Mouse (Mus musculus) MEL (cell line): ENCODE results near the gene Lnp1. TPM values are rescaled to one million over a fixed set of nuclear protein-coding genes. Genes with fewer than 3 reads are reported as not detected.
A peak's percentile ranks its signal among the peaks of the same experiment; 100 is the strongest.

Experiments
- DNase-seq: peaks from one replicate; pipeline ENCODE4 v3.0.0; 2011; ENCODE audit warnings: low read depth, low spot score
- H3K27ac ChIP-seq: 2 replicates; pipeline ENCODE4 v1.5.1; 2012; ENCODE audit warnings: low read depth, mild to moderate bottlenecking, control low read depth, low read length, moderate library complexity; ENCODE audit not compliant: control insufficient read depth
- H3K27me3 ChIP-seq, 2 experiments: fragments of 150-350 bp in 1 of 2; sonication (generic) in 1 of 2; 2 replicates each; pipeline ENCODE4 v1.6.1; 2012; ENCODE audit warnings: low read length in 2 of 2, mild to moderate bottlenecking in 2 of 2, improper control_type of control experiment in 1 of 2, moderate library complexity in 1 of 2; ENCODE audit not compliant: insufficient read depth in 2 of 2, control insufficient read depth in 1 of 2
- H3K36me3 ChIP-seq, 2 experiments: 2 replicates each; pipeline ENCODE4 v1.6.1; 2012 to 2014; ENCODE audit warnings: low read length in 2 of 2, improper control_type of control experiment in 1 of 2, inconsistent platforms in 1 of 2, mild to moderate bottlenecking in 1 of 2; ENCODE audit not compliant: insufficient read depth in 2 of 2, control insufficient read depth in 1 of 2
- H3K4me1 ChIP-seq, 2 experiments: fragments of 150-350 bp in 1 of 2; sonication (generic) in 1 of 2; 2 replicates each; pipeline ENCODE4 v1.6.1; 2012; ENCODE audit warnings: low read length in 2 of 2, improper control_type of control experiment in 1 of 2, mild to moderate bottlenecking in 1 of 2; ENCODE audit not compliant: insufficient read depth in 2 of 2, control insufficient read depth in 1 of 2
- H3K4me3 ChIP-seq, 2 experiments: fragments of 150-350 bp in 1 of 2; sonication (generic) in 1 of 2; 2 replicates each; pipeline ENCODE4 v1.5.1; 2012; ENCODE audit warnings: low read depth in 2 of 2, low read length in 2 of 2, mild to moderate bottlenecking in 2 of 2, moderate library complexity in 2 of 2, control low read depth in 1 of 2, improper control_type of control experiment in 1 of 2; ENCODE audit not compliant: control insufficient read depth in 1 of 2, insufficient read depth in 1 of 2
- H3K79me2 ChIP-seq: 2 replicates; pipeline ENCODE4 v1.6.1; 2012; ENCODE audit warnings: mild to moderate bottlenecking, low read length, moderate library complexity; ENCODE audit not compliant: control insufficient read depth, poor library complexity, insufficient read depth
- H3K9ac ChIP-seq: 2 replicates; pipeline ENCODE4 v1.6.1; 2012; ENCODE audit warnings: low read depth, mild to moderate bottlenecking, control low read depth, low read length, moderate library complexity; ENCODE audit not compliant: control insufficient read depth, poor library complexity, severe bottlenecking
- H3K9me3 ChIP-seq: fragments of 150-350 bp; sonication (generic); replicated peaks from 2 replicates; pipeline ENCODE4 v1.6.1; 2012; ENCODE audit warnings: mild to moderate bottlenecking, low read length, improper control_type of control experiment, moderate library complexity; ENCODE audit not compliant: insufficient read depth
- CHD2 ChIP-seq: IDR thresholded peaks from 2 replicates; pipeline ENCODE4 v1.6.1; 2011; ENCODE audit warnings: low read length, improper control_type of control experiment
- CTCF ChIP-seq, 3 experiments: IDR thresholded peaks in 2 of 3; conservative IDR thresholded peaks in 1 of 3; 2 replicates each; pipeline ENCODE4 v1.5.1; 2011 to 2012; ENCODE audit warnings: low read length in 3 of 3, low read depth in 2 of 3, mild to moderate bottlenecking in 2 of 3, improper control_type of control experiment in 1 of 3, inconsistent platforms in 1 of 3, mixed read lengths in 1 of 3, moderate library complexity in 1 of 3; ENCODE audit not compliant: control insufficient read depth in 1 of 3, insufficient read depth in 1 of 3, poor library complexity in 1 of 3, severe bottlenecking in 1 of 3
- E2F4 ChIP-seq: IDR thresholded peaks from 2 replicates; pipeline ENCODE4 v1.6.1; 2011; ENCODE audit warnings: low read depth, low read length, improper control_type of control experiment, borderline replicate concordance
- ELF1 ChIP-seq: IDR thresholded peaks from 2 replicates; pipeline ENCODE4 v1.6.1; 2014; ENCODE audit warnings: low read depth, mild to moderate bottlenecking, inconsistent platforms, low read length, improper control_type of control experiment, moderate library complexity
- HCFC1 ChIP-seq: IDR thresholded peaks from 2 replicates; pipeline ENCODE4 v1.6.1; 2012; ENCODE audit warnings: low read depth, mild to moderate bottlenecking, inconsistent platforms, low read length, improper control_type of control experiment, moderate library complexity
- JUND ChIP-seq: IDR thresholded peaks from 2 replicates; pipeline ENCODE4 v1.6.1; 2011; ENCODE audit warnings: low read depth, mild to moderate bottlenecking, improper control_type of control experiment, low read length
- KAT2A ChIP-seq: conservative IDR thresholded peaks from 2 replicates; pipeline ENCODE4 v1.6.1; 2012; ENCODE audit warnings: low read depth, low read length, improper control_type of control experiment, inconsistent platforms
- MAFK ChIP-seq: IDR thresholded peaks from 2 replicates; pipeline ENCODE4 v1.6.1; 2011; ENCODE audit warnings: low read depth, mild to moderate bottlenecking, low read length, improper control_type of control experiment, borderline replicate concordance
- MAX ChIP-seq: IDR thresholded peaks from 2 replicates; pipeline ENCODE4 v1.6.1; 2011; ENCODE audit warnings: low read length, improper control_type of control experiment
- MXI1 ChIP-seq: IDR thresholded peaks from 2 replicates; pipeline ENCODE4 v1.6.1; 2011; ENCODE audit warnings: mild to moderate bottlenecking, low read depth, low read length, improper control_type of control experiment
- NRF1 ChIP-seq: IDR thresholded peaks from 2 replicates; pipeline ENCODE4 v1.6.1; 2014; ENCODE audit warnings: low read depth, mild to moderate bottlenecking, inconsistent platforms, low read length, improper control_type of control experiment, moderate library complexity; ENCODE audit not compliant: poor library complexity, insufficient read depth, severe bottlenecking
- POLR2A ChIP-seq, 2 experiments: IDR thresholded peaks; 2 replicates each; pipeline ENCODE4 v1.6.1; 2011 to 2012; ENCODE audit warnings: low read length in 2 of 2, mild to moderate bottlenecking in 2 of 2, control low read depth in 1 of 2, improper control_type of control experiment in 1 of 2, low read depth in 1 of 2, moderate library complexity in 1 of 2; ENCODE audit not compliant: control insufficient read depth in 1 of 2, insufficient read depth in 1 of 2, poor library complexity in 1 of 2
- POLR2AphosphoS5 ChIP-seq: IDR thresholded peaks from 2 replicates; pipeline ENCODE4 v1.6.1; 2012; ENCODE audit warnings: low read depth, borderline replicate concordance, mild to moderate bottlenecking, inconsistent platforms, low read length, moderate library complexity, mixed read lengths
- RCOR1 ChIP-seq: IDR thresholded peaks from 2 replicates; pipeline ENCODE4 v1.6.1; 2012; ENCODE audit warnings: low read depth, mild to moderate bottlenecking, inconsistent platforms, low read length, improper control_type of control experiment
- SIN3A ChIP-seq: IDR thresholded peaks from 2 replicates; pipeline ENCODE4 v1.6.1; 2012; ENCODE audit warnings: low read length, improper control_type of control experiment, inconsistent platforms
- SMC3 ChIP-seq: IDR thresholded peaks from 2 replicates; pipeline ENCODE4 v1.6.1; 2011; ENCODE audit warnings: low read depth, low read length, improper control_type of control experiment
- TAL1 ChIP-seq: IDR thresholded peaks from 2 replicates; pipeline ENCODE4 v1.6.1; 2012; ENCODE audit warnings: mild to moderate bottlenecking, inconsistent platforms, low read length, moderate library complexity, mixed read lengths
- USF2 ChIP-seq, 2 experiments: IDR thresholded peaks; 2 replicates each; pipeline ENCODE4 v1.6.1; 2011 to 2012; ENCODE audit warnings: improper control_type of control experiment in 2 of 2, low read length in 2 of 2, borderline replicate concordance in 1 of 2, inconsistent platforms in 1 of 2, low read depth in 1 of 2, mild to moderate bottlenecking in 1 of 2; ENCODE audit not compliant: insufficient read depth in 1 of 2
- ZC3H11A ChIP-seq: IDR thresholded peaks from 2 replicates; pipeline ENCODE4 v1.6.1; 2012; ENCODE audit warnings: low read depth, mild to moderate bottlenecking, inconsistent platforms, low read length, improper control_type of control experiment
- ZMIZ1 ChIP-seq: IDR thresholded peaks from 2 replicates; pipeline ENCODE4 v1.6.1; 2012; ENCODE audit warnings: low read depth, mild to moderate bottlenecking, inconsistent platforms, low read length, improper control_type of control experiment, moderate library complexity
- ZNF384 ChIP-seq: IDR thresholded peaks from 2 replicates; pipeline ENCODE4 v1.6.1; 2012; ENCODE audit warnings: low read depth, mild to moderate bottlenecking, inconsistent platforms, low read length, improper control_type of control experiment
- polyA plus RNA-seq, 2 experiments: library from polyadenylated mRNA; stranded (reverse) in 1 of 2; unstranded in 1 of 2; fragments of >175 nt in 1 of 2; fragments of >200 nt in 1 of 2; gene quantifications; 2 replicates each; pipeline versions ENCODE4 v1.2.1 to v1.2.4; 2012; ENCODE audit warnings: low replicate concordance in 2 of 2, low read depth in 1 of 2; ENCODE audit not compliant: insufficient read length in 2 of 2, insufficient read depth in 1 of 2, missing spikeins in 1 of 2
- total RNA-seq: library from RNA; depleted of rRNA; stranded (reverse); fragments of 300-350 nt; gene quantifications from 2 replicates; pipeline ENCODE4 v1.2.3, GENCODE M21; 2012

Gene Lnp1
- total and polyA plus RNA-seq, 3 experiments: not detected

- Histone ChIP-seq H3K9me3 (no peaks in the 10 kb centered on the region), H3K27ac (no peak overlapping the region), H3K27me3 (peaks cover 2 to 4% of the 10 kb centered on the region in 2 experiments), H3K36me3 (no peaks in the 10 kb centered on the region), H3K9ac (no peak overlapping the region), H3K4me3 (no peak overlapping the region), H3K4me1 (no peaks in the 10 kb centered on the region)
- DNase-seq: no peak
- TF ChIP-seq SMC3 (no peak), ZMIZ1 (no peak), TAL1 (no peak), ZNF384 (no peak), ZC3H11A (no peak), E2F4 (no peak), ELF1 (no peak), JUND (no peak), CHD2 (no peak), SIN3A (no peak), NRF1 (no peak), USF2 (IDR thresholded peaks at IDR 0.05; ENCODE audit: borderline replicate concordance in 1 of 2, insufficient read depth in 1 of 2, low read depth in 1 of 2, low read length in 2 of 2) (no peak), RCOR1 (no peak), POLR2A (IDR thresholded peaks at IDR 0.05; ENCODE audit: control insufficient read depth in 1 of 2, insufficient read depth in 1 of 2, low read depth in 1 of 2, low read length in 2 of 2, poor library complexity in 1 of 2) (no peak), KAT2A (no peak), MAFK (no peak), MXI1 (no peak), MAX (no peak), HCFC1 (no peak)
- TF ChIP-seq, all 39 proteins: peak for 0
- H3K79me2 ChIP-seq: no peaks in the 10 kb centered on the region
Measured at GRCm38 (mm10) chr16:56884811-56885210, 43.0 kb downstream of the Lnp1 start.

GRCm38 (mm10) chr16:56873410-56873809 is 54.5 kb downstream of the Lnp1 start:
- Histone ChIP-seq H3K79me2 (no peaks in the 10 kb centered on the region), H3K36me3 (no peaks in the 10 kb centered on the region), H3K9me3 (no peaks in the 10 kb centered on the region), H3K27me3 (peaks cover 0 to 3% of the 10 kb centered on the region in 2 experiments), H3K4me1 (no peaks in the 10 kb centered on the region), H3K4me3 (no peak overlapping the region), H3K9ac (no peak overlapping the region), H3K27ac (no peak overlapping the region)
- peak; percentile 4 for DNase-seq
- TF ChIP-seq CTCF (IDR thresholded peaks at IDR 0.05 in 2 of 3, conservative IDR thresholded peaks at IDR 0.05 in 1 of 3; ENCODE audit: control insufficient read depth in 1 of 3, insufficient read depth in 1 of 3, low read depth in 2 of 3, low read length in 3 of 3, poor library complexity in 1 of 3, severe bottlenecking in 1 of 3) (peak in 1 of 3 experiments; percentile 8; a peak in 1 of 6 replicates), POLR2AphosphoS5 (no peak)
